Mouse (Mus musculus): ENCODE data around the gene Cpt2. TPM values are rescaled to one million over a fixed set of nuclear protein-coding genes. Genes with fewer than 3 reads are reported as not detected.

Gene Cpt2
- polyA plus RNA-seq, 1 experiment from 2014 or later = 33.9 TPM

- no peak for DNase-seq (ENCODE audit: low spot score)
- no peaks in the 10 kb centered on the region for H3K27me3 ChIP-seq (replicated peaks; ENCODE audit: insufficient read depth, low read length)
- 92% methylated on average over 7 of the region's 7 CpGs for WGBS
- no peak overlapping the region for H3K9ac ChIP-seq (replicated peaks; ENCODE audit: low read depth)
- TF ChIP-seq CTCF (IDR thresholded peaks at IDR 0.05) (no peak), EP300 (IDR thresholded peaks at IDR 0.05) (no peak)
- no peaks in the 10 kb centered on the region for H3K9me3 ChIP-seq (ENCODE audit: low read length)
- H3K4me3 ChIP-seq (ENCODE audit: low read depth, low read length) = no peak overlapping the region
- H3K27ac ChIP-seq (ENCODE audit: low read length) = no peak overlapping the region
- H3K36me3 ChIP-seq (ENCODE audit: insufficient read depth, low read length) = no peaks in the 10 kb centered on the region
- H3K4me1 ChIP-seq (ENCODE audit: insufficient read depth, low read depth, low read length) = no peaks in the 10 kb centered on the region
- no peak overlapping the region for H3K4me2 ChIP-seq (replicated peaks; ENCODE audit: low read depth, low read length)
- no peak for ATAC-seq
These were observed 19.3 kb upstream of the Cpt2 start for GRCm38 (mm10) chr4:107942741-107943140.

DNA sequence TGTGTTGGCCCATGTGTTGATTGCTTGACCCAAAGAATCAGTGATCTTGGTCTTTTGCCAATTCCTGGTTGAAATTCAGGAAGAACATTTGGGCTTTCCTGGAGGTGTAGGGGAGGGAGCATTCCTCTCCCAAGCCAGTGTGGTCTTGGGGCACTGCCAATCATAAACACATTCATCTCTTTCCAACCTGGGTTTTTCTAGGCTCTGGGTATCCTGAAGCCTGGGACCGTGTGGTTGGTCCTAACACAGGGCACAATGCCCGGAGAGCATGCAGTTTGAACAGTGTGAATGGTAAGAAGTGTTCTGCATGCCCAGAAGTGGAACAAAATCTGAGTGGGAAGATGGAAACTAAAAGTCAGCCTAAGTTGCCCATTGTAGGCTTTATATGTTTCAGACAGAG lies 14.7 kb upstream of the Cpt2 start:
- WGBS = 48% methylated on average over 2 of the region's 2 CpGs
- no peak overlapping the region for H3K4me3 ChIP-seq (ENCODE audit: low read depth, low read length)
- no peaks in the 10 kb centered on the region for H3K4me1 ChIP-seq (ENCODE audit: insufficient read depth, low read depth, low read length)
- H3K4me2 ChIP-seq (replicated peaks; ENCODE audit: low read depth, low read length) = no peak overlapping the region
- no peaks in the 10 kb centered on the region for H3K9me3 ChIP-seq (ENCODE audit: low read length)
- H3K36me3 ChIP-seq (ENCODE audit: insufficient read depth, low read length) = no peaks in the 10 kb centered on the region
- TF ChIP-seq EP300 (IDR thresholded peaks at IDR 0.05) = no peak
- no peak for TF ChIP-seq CTCF (IDR thresholded peaks at IDR 0.05)
- ATAC-seq (no peak), DNase-seq (ENCODE audit: low spot score) (no peak)
- no peaks in the 10 kb centered on the region for H3K27me3 ChIP-seq (replicated peaks; ENCODE audit: insufficient read depth, low read length)
- H3K9ac ChIP-seq (replicated peaks; ENCODE audit: low read depth) = no peak overlapping the region
- H3K27ac ChIP-seq (ENCODE audit: low read length) = no peak overlapping the region

- Histone ChIP-seq H3K4me3 (ENCODE audit: low read depth, low read length) (no peak overlapping the region), H3K36me3 (ENCODE audit: insufficient read depth, low read length) (no peaks in the 10 kb centered on the region), H3K27me3 (replicated peaks; ENCODE audit: insufficient read depth, low read length) (no peaks in the 10 kb centered on the region), H3K4me2 (replicated peaks; ENCODE audit: low read depth, low read length) (no peak overlapping the region), H3K9me3 (ENCODE audit: low read length) (no peaks in the 10 kb centered on the region), H3K4me1 (ENCODE audit: insufficient read depth, low read depth, low read length) (no peaks in the 10 kb centered on the region), H3K27ac (ENCODE audit: low read length) (no peak overlapping the region), H3K9ac (replicated peaks; ENCODE audit: low read depth) (no peak overlapping the region)
- peak; percentile 92 for ATAC-seq
- WGBS = 16% methylated on average over 6 of the region's 6 CpGs
- peak; percentile 94 for DNase-seq (ENCODE audit: low spot score)
- TF ChIP-seq EP300 (IDR thresholded peaks at IDR 0.05) (peak; percentile 22; the same call in 1 of the 2 replicates), CTCF (IDR thresholded peaks at IDR 0.05) (peak; percentile 79)
These were observed 13.9 kb upstream of the Cpt2 start for GRCm38 (mm10) chr4:107937338-107937737.

DNA sequence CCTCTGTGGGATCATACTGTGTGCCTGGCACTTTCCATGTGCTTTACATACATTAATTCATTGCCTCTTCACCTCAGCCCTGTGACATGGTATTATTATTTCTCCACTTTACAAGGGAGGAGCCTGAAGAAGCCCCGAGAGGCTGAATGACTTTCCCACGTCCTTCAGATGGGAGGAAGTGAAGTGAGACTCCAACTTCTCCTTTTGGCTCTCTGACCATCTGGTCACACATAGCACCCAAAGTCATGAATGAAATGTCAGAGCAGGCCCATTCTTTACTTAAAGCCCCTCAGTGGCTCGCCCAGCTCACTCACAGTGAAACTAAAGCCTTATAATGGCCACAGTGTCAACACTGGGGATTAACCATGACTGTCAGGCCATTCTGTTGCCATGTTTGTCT lies 11.8 kb upstream of the Cpt2 start:
- Histone ChIP-seq H3K4me3 (ENCODE audit: low read depth, low read length) (no peak overlapping the region), H3K4me2 (replicated peaks; ENCODE audit: low read depth, low read length) (no peak overlapping the region), H3K27me3 (replicated peaks; ENCODE audit: insufficient read depth, low read length) (no peaks in the 10 kb centered on the region), H3K9ac (replicated peaks; ENCODE audit: low read depth) (no peak overlapping the region), H3K36me3 (ENCODE audit: insufficient read depth, low read length) (no peaks in the 10 kb centered on the region), H3K9me3 (ENCODE audit: low read length) (no peaks in the 10 kb centered on the region), H3K27ac (ENCODE audit: low read length) (no peak overlapping the region), H3K4me1 (ENCODE audit: insufficient read depth, low read depth, low read length) (no peaks in the 10 kb centered on the region)
- TF ChIP-seq CTCF (IDR thresholded peaks at IDR 0.05) = no peak
- ATAC-seq (no peak), DNase-seq (ENCODE audit: low spot score) (no peak)
- 54% methylated on average over 3 of the region's 3 CpGs for WGBS

- H3K9me3 ChIP-seq (ENCODE audit: low read length) = no peaks in the 10 kb centered on the region
- no peak for ATAC-seq
- H3K4me2 ChIP-seq (replicated peaks; ENCODE audit: low read depth, low read length) = no peak overlapping the region
- TF ChIP-seq EP300 (IDR thresholded peaks at IDR 0.05) (no peak), CTCF (IDR thresholded peaks at IDR 0.05) (no peak)
- WGBS = 61% methylated on average over 8 of the region's 8 CpGs
- H3K27ac ChIP-seq (ENCODE audit: low read length) = no peak overlapping the region
- H3K4me3 ChIP-seq (ENCODE audit: low read depth, low read length) = no peak overlapping the region
- H3K27me3 ChIP-seq (replicated peaks; ENCODE audit: insufficient read depth, low read length) = no peaks in the 10 kb centered on the region
- H3K36me3 ChIP-seq (ENCODE audit: insufficient read depth, low read length) = no peaks in the 10 kb centered on the region
- DNase-seq (ENCODE audit: low spot score) = no peak
- H3K9ac ChIP-seq (replicated peaks; ENCODE audit: low read depth) = no peak overlapping the region
- H3K4me1 ChIP-seq (ENCODE audit: insufficient read depth, low read depth, low read length) = no peaks in the 10 kb centered on the region
These were observed 9.8 kb upstream of the Cpt2 start for GRCm38 (mm10) chr4:107933239-107933638.

DNA sequence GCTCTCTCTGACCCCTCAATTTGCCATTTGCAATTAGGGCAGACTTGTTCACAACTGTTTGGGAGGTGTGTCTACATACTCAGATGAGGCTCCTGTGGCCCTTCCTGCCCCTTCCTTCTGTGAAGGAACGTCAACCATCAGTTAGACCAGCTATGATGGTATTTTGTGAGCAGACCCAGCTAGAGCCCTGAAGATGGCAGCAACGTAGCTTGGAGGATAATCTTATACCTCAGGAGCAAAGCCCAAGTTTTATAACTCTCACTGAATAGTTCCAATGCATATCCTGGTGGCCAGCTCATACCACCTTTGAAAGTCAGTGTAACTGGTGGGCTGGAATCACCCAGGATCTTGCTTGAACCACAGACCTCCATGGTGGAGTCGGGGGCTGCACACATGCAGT lies 8.0 kb upstream of the Cpt2 start:
- no peaks in the 10 kb centered on the region for H3K4me1 ChIP-seq (ENCODE audit: insufficient read depth, low read depth, low read length)
- H3K27ac ChIP-seq (ENCODE audit: low read length) = no peak overlapping the region
- H3K9ac ChIP-seq (replicated peaks; ENCODE audit: low read depth) = no peak overlapping the region
- no peaks in the 10 kb centered on the region for H3K36me3 ChIP-seq (ENCODE audit: insufficient read depth, low read length)
- H3K9me3 ChIP-seq (ENCODE audit: low read length) = no peaks in the 10 kb centered on the region
- no peak for TF ChIP-seq EP300 (IDR thresholded peaks at IDR 0.05)
- peak; percentile 32 for TF ChIP-seq CTCF (IDR thresholded peaks at IDR 0.05)
- DNase-seq (ENCODE audit: low spot score) (no peak), ATAC-seq (no peak)
- WGBS = 61% methylated on average over 3 of the region's 3 CpGs
- H3K4me2 ChIP-seq (replicated peaks; ENCODE audit: low read depth, low read length) = no peak overlapping the region
- no peaks in the 10 kb centered on the region for H3K27me3 ChIP-seq (replicated peaks; ENCODE audit: insufficient read depth, low read length)
- H3K4me3 ChIP-seq (ENCODE audit: low read depth, low read length) = no peak overlapping the region

DNA sequence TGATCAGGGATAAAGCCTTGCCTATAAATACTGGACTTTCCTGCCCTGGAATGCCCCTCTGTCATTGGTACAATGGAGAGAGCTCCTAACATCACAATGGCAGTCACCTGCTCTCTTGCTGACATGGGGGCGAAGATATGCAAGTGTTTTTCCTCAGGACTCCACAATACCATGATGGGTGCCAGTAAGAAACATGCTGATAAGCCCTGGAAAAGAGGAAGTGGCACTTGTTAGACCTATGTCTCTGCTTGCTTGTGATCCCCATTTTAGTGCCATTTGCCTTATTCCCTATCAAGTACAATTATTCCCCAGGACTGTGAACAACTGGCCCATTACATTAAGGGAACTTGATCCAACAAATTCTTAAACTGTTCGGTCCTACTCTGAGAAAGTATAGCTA lies 5.3 kb upstream of the Cpt2 start:
- TF ChIP-seq CTCF (IDR thresholded peaks at IDR 0.05) (no peak), EP300 (IDR thresholded peaks at IDR 0.05) (no peak)
- 79% methylated on average over 2 of the region's 2 CpGs for WGBS
- no peaks in the 10 kb centered on the region for H3K36me3 ChIP-seq (ENCODE audit: insufficient read depth, low read length)

More for the DNA sequence above, 5.3 kb upstream of the Cpt2 start:
- Histone ChIP-seq H3K9me3 (ENCODE audit: low read length) (no peaks in the 10 kb centered on the region), H3K27ac (ENCODE audit: low read length) (no peak overlapping the region), H3K4me1 (ENCODE audit: insufficient read depth, low read depth, low read length) (no peaks in the 10 kb centered on the region), H3K4me3 (ENCODE audit: low read depth, low read length) (no peak overlapping the region), H3K27me3 (replicated peaks; ENCODE audit: insufficient read depth, low read length) (no peaks in the 10 kb centered on the region), H3K4me2 (replicated peaks; ENCODE audit: low read depth, low read length) (no peak overlapping the region), H3K9ac (replicated peaks; ENCODE audit: low read depth) (no peak overlapping the region)
- DNase-seq (ENCODE audit: low spot score) (no peak), ATAC-seq (no peak)
